Comparison of ENCODE assay signal across 8 mouse cellular contexts in the genomic region with DNA sequence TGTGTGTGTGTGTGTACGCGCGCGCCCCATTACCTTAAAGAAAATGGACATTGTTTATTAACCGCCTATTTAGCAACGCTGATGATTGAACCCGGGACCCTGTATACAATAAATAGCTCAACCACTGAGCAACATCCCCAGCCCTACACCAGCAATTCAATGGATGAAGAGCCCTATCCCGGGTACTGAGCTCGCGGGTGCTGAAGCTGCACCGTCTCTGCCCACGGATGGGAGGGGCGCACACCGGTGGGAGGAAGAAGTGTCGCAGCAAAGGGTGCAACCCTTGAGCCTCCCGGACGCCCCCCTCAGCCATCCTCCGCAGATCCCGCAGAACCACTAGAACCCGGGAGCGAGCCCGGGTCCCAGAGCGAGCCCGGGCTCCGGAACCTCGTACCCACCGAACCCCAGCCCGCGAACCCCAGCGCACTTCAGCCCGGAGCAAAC. TPM values are rescaled to one million over a fixed set of nuclear protein-coding genes. Genes with fewer than 3 reads are reported as not detected.
DNase-seq lines count a peak whose midpoint lies in the region; ATAC-seq and TF ChIP-seq lines count a peak whose summit lies in the region.

No protein-coding gene starts in this region.

- 1% methylated on average over 31 of the region's 31 CpGs for WGBS in lung, adult 2 months
- 1% methylated on average over 31 of the region's 31 CpGs for WGBS in limb, embryonic 13.5 days
- under 1% methylated on average over 31 of the region's 31 CpGs for WGBS in neural tube, embryonic 12.5 days

- peak overlapping the region; percentile 81 for H3K4me3 ChIP-seq in lung, adult 2 months (replicated peaks; ENCODE audit: extremely low read depth, low read depth, low read length)
- H3K4me3 ChIP-seq in erythroblast, embryonic 14.5 days (replicated peaks): peak overlapping the region; percentile 75
- H3K4me3 ChIP-seq in limb, embryonic 13.5 days: peak overlapping the region; percentile 72
- H3K4me3 ChIP-seq in neural tube, embryonic 12.5 days: peak overlapping the region; percentile 72

- DNase-seq in lung, adult 2 months: no peak
- no peak for DNase-seq in lung, postnatal 4 days
- DNase-seq in T-cell, adult 2 months (ENCODE audit: low spot score): peak; percentile 66
- DNase-seq in urinary bladder, postnatal 36 days (ENCODE audit: low spot score in 2 of 2): no peak
- no peak for DNase-seq in kidney, adult 11 months

- 0 out of 2 replicates have a peak, but pooled peaks cover 3% of the 10 kb centered on the region for H3K27me3 ChIP-seq in erythroblast, embryonic 14.5 days (ENCODE audit: control insufficient read depth)
- peaks cover 29% of the 10 kb centered on the region for H3K27me3 ChIP-seq in limb, embryonic 13.5 days
- H3K27me3 ChIP-seq in neural tube, embryonic 12.5 days (replicated peaks): peaks cover 3% of the 10 kb centered on the region; the same call in 1 of the 2 replicates

- peak; percentile 58 for ATAC-seq in limb, embryonic 13.5 days (ENCODE audit: low FRiP score, low read depth)
- ATAC-seq in neural tube, embryonic 12.5 days (ENCODE audit: low FRiP score, low read depth): peak; percentile 81

- H3K4me2 ChIP-seq in limb, embryonic 13.5 days (replicated peaks): peak overlapping the region; percentile 85
- peak overlapping the region; percentile 69 for H3K4me2 ChIP-seq in neural tube, embryonic 12.5 days (replicated peaks)

- H3K36me3 ChIP-seq in erythroblast, embryonic 14.5 days (ENCODE audit: control insufficient read depth): peaks cover 2% of the 10 kb centered on the region
- no peaks in the 10 kb centered on the region for H3K36me3 ChIP-seq in limb, embryonic 13.5 days
- no peaks in the 10 kb centered on the region for H3K36me3 ChIP-seq in neural tube, embryonic 12.5 days

- H3K27ac ChIP-seq in limb, embryonic 13.5 days: peak overlapping the region; percentile 58; the same call in 1 of the 2 replicates
- peak overlapping the region; percentile 75 for H3K27ac ChIP-seq in neural tube, embryonic 12.5 days

- TF ChIP-seq CTCF in lung, adult 2 months (IDR thresholded peaks at IDR 0.05; ENCODE audit: insufficient read depth, low read length): no peak

- 0 out of 2 replicates have a peak, but pooled peaks cover 3% of the 10 kb centered on the region for H3K4me1 ChIP-seq in lung, adult 2 months (ENCODE audit: control insufficient read depth, insufficient read depth, low read length)
- H3K4me1 ChIP-seq in erythroblast, embryonic 14.5 days (ENCODE audit: control insufficient read depth): peaks cover 22% of the 10 kb centered on the region
- 0 out of 2 replicates have a peak, but pooled peaks cover 3% of the 10 kb centered on the region for H3K4me1 ChIP-seq in limb, embryonic 13.5 days
- peaks cover 3% of the 10 kb centered on the region for H3K4me1 ChIP-seq in neural tube, embryonic 12.5 days

- H3K9ac ChIP-seq in limb, embryonic 13.5 days: peak overlapping the region; percentile 78
- H3K9ac ChIP-seq in neural tube, embryonic 12.5 days: peak overlapping the region; percentile 81

- H3K9me3 ChIP-seq in erythroblast, embryonic 14.5 days (ENCODE audit: control insufficient read depth, low read length): no peaks in the 10 kb centered on the region; the same call in 1 of the 2 replicates
- H3K9me3 ChIP-seq in limb, embryonic 13.5 days: no peaks in the 10 kb centered on the region
- no peaks in the 10 kb centered on the region for H3K9me3 ChIP-seq in neural tube, embryonic 12.5 days

- no peak for TF ChIP-seq POLR2A in lung, adult 2 months (IDR thresholded peaks at IDR 0.05; ENCODE audit: borderline replicate concordance, extremely low read depth, low read depth, low read length)

RNA-seq across cellular contexts. Expression of a gene that starts 0.4 kb away (rescaled TPM):
- polyA plus RNA-seq in lung, adult 2 months (2012; rRNA removed): 5.0 and 7.7 TPM in 2 replicates
- polyA plus RNA-seq in erythroblast, embryonic 14.5 days (2012): 0.73 and 0.87 TPM in 2 replicates
- 4.9 and 5.3 TPM in 2 replicates for polyA plus RNA-seq in limb, embryonic 13.5 days (2015; fragmentation: Nextera tagmentation; extraction: Ambion mirVana)
- 7.7 and 8.6 TPM in 2 replicates for polyA plus RNA-seq in neural tube, embryonic 12.5 days (2016; fragmentation: Nextera tagmentation; extraction: Ambion mirVana)

RNA-seq across cellular contexts. Expression of a gene that starts 32.1 kb away (rescaled TPM):
- 8.5 and 11.0 TPM in 2 replicates for polyA plus RNA-seq in lung, adult 2 months (2012; rRNA removed)
- 0.18 and 0.23 TPM in 2 replicates for polyA plus RNA-seq in erythroblast, embryonic 14.5 days (2012)
- polyA plus RNA-seq in limb, embryonic 13.5 days (2015; fragmentation: Nextera tagmentation; extraction: Ambion mirVana): 24.2 and 24.4 TPM in 2 replicates
- 22.9 and 24.8 TPM in 2 replicates for polyA plus RNA-seq in neural tube, embryonic 12.5 days (2016; fragmentation: Nextera tagmentation; extraction: Ambion mirVana)

RNA-seq across cellular contexts. Expression of a gene that starts 58.4 kb away (rescaled TPM):
- polyA plus RNA-seq in lung, adult 2 months (2012; rRNA removed): 1,159 and 1,652 TPM in 2 replicates
- polyA plus RNA-seq in erythroblast, embryonic 14.5 days (2012): 472 and 499 TPM in 2 replicates
- 1,027 and 1,051 TPM in 2 replicates for polyA plus RNA-seq in limb, embryonic 13.5 days (2015; fragmentation: Nextera tagmentation; extraction: Ambion mirVana)
- polyA plus RNA-seq in neural tube, embryonic 12.5 days (2016; fragmentation: Nextera tagmentation; extraction: Ambion mirVana): 931 and 967 TPM in 2 replicates
